Mouse (Mus musculus) ES-Bruce4 (cell line): ENCODE measurements at regions not wholly inside any gene's neighbourhood (a gene's known extent, or its start where the extent isn't known, plus 50 kb on each side); places are given as distances from the start of the nearest gene placed in this dataset.

Source experiments
- H3K27ac ChIP-seq: 2 replicates; pipeline ENCODE4 v1.5.1; 2012; ENCODE audit warnings: low read length, inconsistent platforms; ENCODE audit not compliant: insufficient read depth
- H3K27me3 ChIP-seq: 2 replicates; pipeline ENCODE4 v1.6.1; 2012; ENCODE audit warnings: mild to moderate bottlenecking, low read length, inconsistent platforms; ENCODE audit not compliant: control insufficient read depth, poor library complexity, insufficient read depth, severe bottlenecking
- H3K36me3 ChIP-seq: 2 replicates; pipeline ENCODE4 v1.6.1; 2012; ENCODE audit warnings: inconsistent platforms, mild to moderate bottlenecking, low read length, moderate library complexity; ENCODE audit not compliant: control insufficient read depth, poor library complexity, insufficient read depth, severe bottlenecking
- H3K4me1 ChIP-seq: one replicate; pipeline ENCODE4 v1.8.1; 2011; ENCODE audit warnings: low read length; ENCODE audit not compliant: control insufficient read depth, insufficient read depth
- H3K4me3 ChIP-seq: 2 replicates; pipeline ENCODE4 v1.5.1; 2011; ENCODE audit warnings: low read depth, mild to moderate bottlenecking, low read length
- H3K9ac ChIP-seq: 2 replicates; pipeline ENCODE4 v1.6.1; 2012; ENCODE audit warnings: low read depth, mild to moderate bottlenecking, inconsistent platforms; ENCODE audit not compliant: poor library complexity, severe bottlenecking
- H3K9me3 ChIP-seq: replicated peaks from 2 replicates; pipeline ENCODE4 v1.6.1; 2012; ENCODE audit warnings: mild to moderate bottlenecking, low read length, inconsistent platforms; ENCODE audit not compliant: control insufficient read depth, poor library complexity, insufficient read depth, severe bottlenecking
- CTCF ChIP-seq: IDR thresholded peaks from one replicate; pipeline ENCODE4 v1.8.1; 2011; ENCODE audit warnings: low read depth, low read length
- EP300 ChIP-seq: IDR thresholded peaks from 2 replicates; pipeline ENCODE4 v1.6.1; 2011; ENCODE audit warnings: low read depth, low read length; ENCODE audit not compliant: insufficient read depth
- POLR2A ChIP-seq: IDR thresholded peaks from one replicate; pipeline ENCODE4 v1.8.1; 2011; ENCODE audit warnings: low read length; ENCODE audit not compliant: insufficient read depth

DNA sequence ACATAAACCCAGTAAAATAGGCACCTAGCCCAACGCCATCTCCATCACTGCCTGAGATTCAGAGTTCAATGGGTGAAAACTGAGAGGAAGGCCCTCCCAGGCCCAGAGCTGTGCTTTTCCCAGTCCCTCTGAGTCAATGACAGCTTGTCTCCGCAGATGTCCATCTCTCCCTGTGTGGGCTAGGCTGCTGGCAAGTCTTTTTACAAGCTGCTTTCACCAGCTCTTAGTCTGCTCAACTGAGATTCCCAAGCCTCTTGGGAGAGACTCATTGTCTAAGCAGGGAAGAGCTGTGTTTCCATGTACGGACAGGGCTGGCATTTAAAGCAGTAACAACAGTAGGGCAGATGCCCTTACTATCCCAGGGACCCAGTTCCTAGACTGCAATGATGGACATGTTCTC, 585.5 kb upstream of the Gm19410 start:
- H3K9ac ChIP-seq: no peak overlapping the region
- H3K4me1 ChIP-seq: peaks cover 1% of the 10 kb centered on the region
- H3K4me3 ChIP-seq: no peak overlapping the region
- no peaks in the 10 kb centered on the region for H3K9me3 ChIP-seq
- H3K27ac ChIP-seq: no peak overlapping the region
- no peaks in the 10 kb centered on the region for H3K27me3 ChIP-seq
- TF ChIP-seq EP300: no peak
- TF ChIP-seq POLR2A: no peak
- no peak for TF ChIP-seq CTCF
- H3K36me3 ChIP-seq: no peaks in the 10 kb centered on the region

DNA sequence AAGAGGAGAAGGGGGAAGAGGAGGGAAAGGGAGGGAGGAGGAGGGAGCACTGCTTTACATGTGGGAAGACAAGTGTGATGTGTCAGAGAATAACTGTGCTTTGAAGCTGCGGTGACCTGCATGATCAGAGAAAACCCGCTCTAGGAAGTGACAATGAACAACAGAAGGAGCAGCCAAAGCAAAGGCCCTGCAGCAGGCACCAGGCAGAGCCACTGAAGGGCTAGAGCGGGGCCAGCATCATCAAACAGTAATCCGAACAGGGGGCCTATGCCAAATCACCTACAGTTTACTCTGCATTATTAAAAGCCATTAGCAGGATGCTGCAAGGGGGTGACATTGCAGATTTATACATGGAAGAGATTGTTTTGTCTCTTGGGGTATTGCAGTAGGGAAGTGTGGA, 583.4 kb upstream of the Gm19410 start:
- Histone ChIP-seq H3K9ac (no peak overlapping the region), H3K4me1 (peaks cover 1% of the 10 kb centered on the region), H3K27me3 (no peaks in the 10 kb centered on the region), H3K36me3 (no peaks in the 10 kb centered on the region), H3K27ac (no peak overlapping the region), H3K9me3 (no peaks in the 10 kb centered on the region), H3K4me3 (no peak overlapping the region)
- TF ChIP-seq CTCF (no peak), POLR2A (no peak), EP300 (no peak)

DNA sequence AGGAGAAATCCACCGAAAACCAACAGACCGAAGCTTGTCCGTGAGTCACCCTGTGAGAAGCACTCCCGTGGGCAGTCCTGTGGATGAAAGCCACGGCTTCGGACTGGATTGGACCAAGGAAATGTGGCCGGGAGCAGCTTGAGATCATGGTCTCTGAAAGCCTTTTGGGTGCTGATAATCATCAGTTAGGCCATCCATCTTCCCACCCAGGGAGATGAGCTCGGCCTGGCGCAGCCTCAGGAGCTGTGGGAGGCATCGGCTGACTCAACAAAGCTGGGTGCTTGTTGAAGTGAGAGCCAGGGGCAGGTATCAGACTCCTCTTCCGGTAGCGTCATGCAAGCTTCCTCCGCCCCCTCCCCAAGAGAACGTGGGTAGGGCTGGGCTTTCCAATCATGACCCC, 582.2 kb upstream of the Gm19410 start:
- no peak overlapping the region for H3K4me3 ChIP-seq
- no peak overlapping the region for H3K27ac ChIP-seq
- no peak for TF ChIP-seq POLR2A
- TF ChIP-seq EP300: no peak
- no peak for TF ChIP-seq CTCF
- no peaks in the 10 kb centered on the region for H3K9me3 ChIP-seq
- no peaks in the 10 kb centered on the region for H3K36me3 ChIP-seq
- no peaks in the 10 kb centered on the region for H3K4me1 ChIP-seq
- no peak overlapping the region for H3K9ac ChIP-seq
- no peaks in the 10 kb centered on the region for H3K27me3 ChIP-seq

GRCm38 (mm10) chr8:35185165-35185564, 580.4 kb upstream of the Gm19410 start:
- Histone ChIP-seq H3K9me3 (no peaks in the 10 kb centered on the region), H3K36me3 (no peaks in the 10 kb centered on the region), H3K4me1 (no peaks in the 10 kb centered on the region), H3K27me3 (no peaks in the 10 kb centered on the region), H3K4me3 (no peak overlapping the region), H3K9ac (no peak overlapping the region), H3K27ac (no peak overlapping the region)
- TF ChIP-seq EP300 (no peak), CTCF (no peak), POLR2A (no peak)

- no peak overlapping the region for H3K4me3 ChIP-seq
- no peaks in the 10 kb centered on the region for H3K36me3 ChIP-seq
- no peak for TF ChIP-seq CTCF
- no peak overlapping the region for H3K9ac ChIP-seq
- H3K27ac ChIP-seq: no peak overlapping the region
- no peaks in the 10 kb centered on the region for H3K4me1 ChIP-seq
- H3K9me3 ChIP-seq: no peaks in the 10 kb centered on the region
- H3K27me3 ChIP-seq: no peaks in the 10 kb centered on the region
Observed at GRCm38 (mm10) chr8:35188531-35188930, 577.1 kb upstream of the Gm19410 start.

DNA sequence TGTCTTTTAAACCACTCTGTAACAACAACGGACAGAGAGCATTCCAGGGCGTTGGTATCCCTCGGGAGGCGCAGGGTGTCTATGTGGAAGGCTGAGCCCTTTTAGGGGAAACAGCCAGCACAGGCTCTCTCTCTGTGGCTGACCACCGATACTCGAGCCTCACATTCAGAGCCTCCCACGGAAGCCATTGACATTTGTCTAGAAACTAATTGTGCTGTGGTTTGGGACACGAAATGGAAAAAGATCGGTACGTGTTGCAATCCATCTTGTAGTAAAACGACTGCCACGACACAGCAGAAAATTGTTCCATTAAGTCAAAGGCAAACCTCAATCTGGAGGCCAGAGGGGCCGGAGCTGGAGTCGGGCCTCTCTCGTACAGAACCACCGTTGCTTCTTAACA, 575.9 kb upstream of the Gm19410 start:
- TF ChIP-seq CTCF: no peak
- no peak for TF ChIP-seq EP300
- TF ChIP-seq POLR2A: no peak
- no peaks in the 10 kb centered on the region for H3K4me1 ChIP-seq
- no peaks in the 10 kb centered on the region for H3K9me3 ChIP-seq
- no peak overlapping the region for H3K27ac ChIP-seq
- H3K4me3 ChIP-seq: no peak overlapping the region
- H3K36me3 ChIP-seq: no peaks in the 10 kb centered on the region
- H3K27me3 ChIP-seq: no peaks in the 10 kb centered on the region
- H3K9ac ChIP-seq: no peak overlapping the region
